Mouse (Mus musculus) liver, embryonic 11.5 days (tissue): Measurements from ENCODE around the gene Zfp513. TPM values are rescaled to one million over a fixed set of nuclear protein-coding genes. Genes with fewer than 3 reads are reported as not detected.

ENCODE experiments used
- ATAC-seq: fragments of 200-750 bp; cut with Nextera tagmentation; replicated peaks from 2 replicates; pipeline ENCODE4 v1.8.0; 2017; ENCODE audit warnings: moderate number of reproducible peaks, mild to moderate bottlenecking, moderate TSS enrichment, moderate library complexity; ENCODE audit not compliant: low FRiP score
- DNase-seq: peaks from one replicate; pipeline ENCODE4 v3.0.0-alpha.2; 2017; ENCODE audit warnings: low spot score
- H3K27ac ChIP-seq: fragments of 300-500 bp; sonication (generic); 2 replicates; pipeline ENCODE4 v1.5.1; 2014; ENCODE audit warnings: mild to moderate bottlenecking, low read depth, low read length, control low read depth
- H3K27me3 ChIP-seq: fragments of 300-500 bp; sonication (generic); replicated peaks from 2 replicates; pipeline ENCODE4 v1.6.1; 2014; ENCODE audit warnings: low read length, mixed read lengths; ENCODE audit not compliant: control insufficient read depth, insufficient read depth
- H3K36me3 ChIP-seq: fragments of 300-500 bp; sonication (generic); 2 replicates; pipeline ENCODE4 v1.6.1; 2014; ENCODE audit warnings: mild to moderate bottlenecking, low read length, moderate library complexity, mixed read lengths; ENCODE audit not compliant: control insufficient read depth, insufficient read depth
- H3K4me1 ChIP-seq: fragments of 300-500 bp; sonication (generic); replicated peaks from 2 replicates; pipeline ENCODE4 v1.6.1; 2014; ENCODE audit warnings: low read length, mixed read lengths; ENCODE audit not compliant: control insufficient read depth, insufficient read depth
- H3K4me2 ChIP-seq: fragments of 300-500 bp; sonication (generic); 2 replicates; pipeline ENCODE4 v1.6.1; 2014; ENCODE audit warnings: mild to moderate bottlenecking, control low read depth, moderate library complexity
- H3K4me3 ChIP-seq: fragments of 300-500 bp; sonication (generic); 2 replicates; pipeline ENCODE4 v1.5.1; 2014; ENCODE audit warnings: low read depth, low read length, control low read depth
- H3K9ac ChIP-seq: fragments of 300-500 bp; sonication (generic); 2 replicates; pipeline ENCODE4 v1.6.1; 2014; ENCODE audit warnings: low read depth, low read length, control low read depth
- H3K9me3 ChIP-seq: fragments of 300-500 bp; sonication (generic); 2 replicates; pipeline ENCODE4 v1.6.1; 2016; ENCODE audit warnings: low read length, inconsistent platforms, mixed read lengths; ENCODE audit not compliant: control insufficient read depth
- WGBS: fragments of 180-500 bp; shearing (Covaris S2); extraction: QIAGEN DNeasy Blood & Tissue Kit; methylation state at CpG from one replicate; pipeline ENCODE4 v1.1.7; 2014; 5-methylcytosine and 5-hydroxymethylcytosine counted together
- polyA plus RNA-seq: library from polyadenylated mRNA; unstranded; fragments of >200 nt; fragmentation: Nextera tagmentation; extraction: Ambion mirVana; gene quantifications from 2 replicates; pipeline ENCODE4 v1.2.1, GENCODE M21; 2014

Zfp513 gene
- polyA plus RNA-seq, 1 experiment from 2014 or later, result 6.2 TPM

DNA sequence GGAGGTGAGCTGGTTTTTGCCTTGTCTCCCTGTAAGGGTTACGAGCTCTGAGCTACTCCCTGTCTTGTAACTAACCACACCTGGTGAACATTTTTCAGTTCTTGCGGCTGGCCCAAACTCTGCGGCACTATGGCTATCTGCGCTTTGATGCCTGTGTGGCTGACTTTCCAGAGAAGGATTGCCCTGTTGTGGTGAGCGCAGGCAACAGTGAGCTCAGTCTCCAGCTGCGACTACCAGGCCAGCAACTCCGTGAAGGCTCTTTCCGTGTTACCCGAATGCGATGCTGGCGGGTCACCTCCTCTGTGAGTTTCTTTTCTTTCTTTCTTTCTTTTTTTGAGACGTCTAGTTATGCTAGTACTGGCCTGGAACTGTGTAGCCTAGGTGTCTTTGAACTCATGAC lies 5.0 kb downstream of the Zfp513 start:
- DNase-seq (no peak), ATAC-seq (no peak)
- WGBS, result 94% methylated on average over 12 of the region's 12 CpGs
- Histone ChIP-seq H3K36me3 (peaks cover 52% of the 10 kb centered on the region), H3K9me3 (peaks cover 5% of the 10 kb centered on the region), H3K4me3 (no peak overlapping the region), H3K4me1 (peaks cover 20% of the 10 kb centered on the region), H3K27ac (no peak overlapping the region), H3K27me3 (no peaks in the 10 kb centered on the region), H3K4me2 (no peak overlapping the region), H3K9ac (no peak overlapping the region)

DNA sequence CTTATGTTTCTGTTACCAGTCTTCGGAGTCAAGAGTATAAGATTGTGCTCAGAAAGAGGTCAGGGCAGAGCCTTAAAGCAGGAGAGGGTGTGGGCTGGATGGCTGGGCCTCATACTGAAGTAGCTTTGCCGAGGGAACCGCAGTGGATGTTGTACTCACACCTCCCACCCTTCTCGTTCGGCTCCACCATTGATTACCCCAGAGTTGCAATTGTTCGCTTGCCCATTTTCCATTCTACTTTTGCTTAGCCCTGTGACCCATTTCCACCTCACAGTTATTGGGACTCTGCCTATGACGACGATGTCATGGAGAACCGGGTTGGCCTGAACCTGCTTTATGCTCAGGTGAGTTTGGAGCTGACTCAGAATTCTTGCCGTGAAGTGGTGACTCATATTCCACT lies 5.9 kb downstream of the Zfp513 start:
- H3K9me3 ChIP-seq, result peaks cover 5% of the 10 kb centered on the region
- no peak overlapping the region for H3K4me3 ChIP-seq
- ATAC-seq (no peak), DNase-seq (no peak)
- H3K27me3 ChIP-seq, result no peaks in the 10 kb centered on the region
- H3K27ac ChIP-seq, result no peak overlapping the region
- peaks cover 54% of the 10 kb centered on the region for H3K36me3 ChIP-seq
- 90% methylated on average over 10 of the region's 10 CpGs for WGBS
- H3K4me2 ChIP-seq, result no peak overlapping the region
- H3K9ac ChIP-seq, result no peak overlapping the region
- peaks cover 22% of the 10 kb centered on the region for H3K4me1 ChIP-seq

GRCm38 (mm10) chr5:31195671-31196070 lies 6.4 kb downstream of the Zfp513 start:
- Histone ChIP-seq H3K4me3 (no peak overlapping the region), H3K36me3 (peaks cover 59% of the 10 kb centered on the region), H3K4me2 (no peak overlapping the region), H3K4me1 (peaks cover 18% of the 10 kb centered on the region), H3K27me3 (no peaks in the 10 kb centered on the region), H3K27ac (no peak overlapping the region), H3K9ac (no peak overlapping the region), H3K9me3 (peaks cover 5% of the 10 kb centered on the region)
- no peak for DNase-seq
- ATAC-seq, result no peak
- WGBS, result 93% methylated on average over 4 of the region's 4 CpGs

- ATAC-seq (no peak), DNase-seq (no peak)
- Histone ChIP-seq H3K9ac (peak overlapping the region; percentile 2; the same call in 1 of the 2 replicates), H3K27me3 (no peaks in the 10 kb centered on the region), H3K36me3 (peaks cover 59% of the 10 kb centered on the region), H3K4me1 (peaks cover 13% of the 10 kb centered on the region), H3K9me3 (no peaks in the 10 kb centered on the region), H3K27ac (no peak overlapping the region), H3K4me2 (peak overlapping the region; percentile 87), H3K4me3 (peak overlapping the region; percentile 80)
- 91% methylated on average over 16 of the region's 16 CpGs for WGBS
These were observed 7.3 kb downstream of the Zfp513 start for GRCm38 (mm10) chr5:31194486-31195485.

DNA sequence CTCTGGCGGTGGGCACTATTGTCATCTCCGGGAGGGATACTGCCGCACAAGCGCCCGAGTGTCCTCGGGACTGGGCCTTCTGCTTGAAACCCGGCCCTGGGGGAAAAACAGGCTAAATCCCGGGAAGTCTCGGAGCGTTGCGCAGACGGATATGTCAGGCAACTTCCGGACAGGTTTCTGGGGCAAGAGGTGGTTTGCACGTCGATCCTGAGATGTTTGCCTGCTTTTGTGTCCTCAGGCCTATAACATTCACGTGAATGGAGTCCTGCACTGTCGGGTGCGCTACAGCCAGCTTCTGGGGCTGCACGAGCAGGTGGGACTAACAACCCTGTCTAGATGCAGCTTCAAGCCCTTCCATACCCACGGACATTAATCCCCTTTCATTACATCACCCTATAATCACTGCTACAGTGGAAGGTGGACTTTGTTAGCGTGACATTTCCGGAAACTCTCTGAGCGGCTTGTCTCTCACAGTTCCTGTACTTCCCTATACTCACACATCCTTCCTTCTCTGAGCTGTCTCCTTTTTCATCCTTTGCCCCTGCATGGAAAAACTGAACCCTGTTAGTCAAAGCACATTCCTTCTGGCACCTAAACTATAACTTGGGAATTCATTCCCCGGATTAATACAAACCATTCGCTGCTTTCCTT lies 8.3 kb downstream of the Zfp513 start:
- Histone ChIP-seq H3K9me3 (no peaks in the 10 kb centered on the region), H3K27me3 (no peaks in the 10 kb centered on the region), H3K4me1 (peaks cover 13% of the 10 kb centered on the region), H3K9ac (peak overlapping the region; percentile 85), H3K4me3 (peak overlapping the region; percentile 80), H3K36me3 (peaks cover 55% of the 10 kb centered on the region), H3K4me2 (peak overlapping the region; percentile 87), H3K27ac (peak overlapping the region; percentile 65)
- ATAC-seq (no peak), DNase-seq (no peak)
- WGBS, result 8% methylated on average over 25 of the region's 25 CpGs

DNA sequence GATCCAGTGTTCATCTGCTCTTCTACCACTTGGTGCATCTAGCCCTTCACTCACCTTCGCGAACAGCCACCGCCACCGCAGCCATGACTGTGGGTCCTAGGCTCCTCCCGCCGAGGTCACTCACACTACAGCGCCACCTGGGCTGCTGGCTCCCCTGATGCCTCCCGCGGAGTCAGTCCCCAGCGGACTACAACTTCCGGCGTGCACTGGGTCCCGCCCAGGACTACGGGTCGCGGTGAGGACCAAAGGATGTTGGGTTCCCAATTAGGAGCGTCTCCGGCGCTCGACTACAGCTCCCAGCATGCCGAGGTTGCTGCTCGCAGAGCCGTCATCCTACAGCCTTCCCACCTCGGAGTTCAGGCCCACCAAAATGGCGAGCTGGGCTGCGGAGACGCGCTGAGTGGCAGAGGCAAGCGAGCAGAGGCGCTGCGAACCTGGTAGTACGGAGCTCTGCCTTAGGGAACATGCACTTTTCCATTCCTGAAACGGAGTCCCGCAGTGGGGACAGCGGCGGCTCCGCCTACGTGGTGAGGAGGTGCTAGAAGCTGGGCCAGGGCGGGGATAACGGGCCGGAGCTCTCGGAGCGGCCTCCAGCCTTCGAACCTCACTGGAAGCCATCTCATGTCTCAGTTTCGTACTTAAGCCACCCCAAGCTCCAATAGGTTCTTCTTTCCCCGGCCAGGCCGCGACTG lies 9.0 kb downstream of the Zfp513 start, which contains the start of the genes Snx17 and Eif2b4:
Gene Snx17 (plus strand): TSS at position 289 of the 692 bp plus-strand sequence.
Gene Eif2b4 (minus strand): TSS at position 492 of the 692 bp plus-strand sequence.
- ATAC-seq (peak; percentile 94), DNase-seq (peak; percentile 99)
- Histone ChIP-seq H3K4me1 (peaks cover 13% of the 10 kb centered on the region), H3K4me3 (peak within 1 kb of the TSS; percentile 80), H3K9ac (peak within 1 kb of the TSS; percentile 85), H3K27ac (peak within 1 kb of the TSS; percentile 65), H3K27me3 (no peaks in the 10 kb centered on the region), H3K36me3 (peaks cover 56% of the 10 kb centered on the region), H3K9me3 (no peaks in the 10 kb centered on the region), H3K4me2 (peak within 1 kb of the TSS; percentile 87)
- WGBS, result under 1% methylated on average over 48 of the region's 48 CpGs

GRCm38 (mm10) chr5:31192045-31192938 lies 9.8 kb downstream of the Zfp513 start:
- WGBS, result 12% methylated on average over 42 of the region's 42 CpGs
- no peaks in the 10 kb centered on the region for H3K9me3 ChIP-seq
- H3K4me2 ChIP-seq, result peak overlapping the region; percentile 73
- peak overlapping the region; percentile 80 for H3K4me3 ChIP-seq
- DNase-seq (no peak), ATAC-seq (peak; percentile 58)
- H3K36me3 ChIP-seq, result peaks cover 57% of the 10 kb centered on the region
- H3K27ac ChIP-seq, result peak overlapping the region; percentile 53
- peak overlapping the region; percentile 74 for H3K9ac ChIP-seq
- H3K4me1 ChIP-seq, result peaks cover 13% of the 10 kb centered on the region
- no peaks in the 10 kb centered on the region for H3K27me3 ChIP-seq
